Mouse (Mus musculus): Measurements from ENCODE around the gene Serpina6.
"Not testable (repeated sequence)": the region's sequence is repeated elsewhere in the genome, so short reads cannot be mapped to it uniquely, and the experiment has no call there.

The Serpina6 gene

GRCm38 (mm10) chr12:103656848-103657626, at the start of gene Serpina6:
TSS of gene Serpina6 (minus strand) at chr12:103657212.
- DNase-seq (ENCODE audit: low spot score) = no peak

- no peak for DNase-seq (ENCODE audit: low spot score)
Observed at GRCm38 (mm10) chr12:103706113-103706512, 49.1 kb upstream of the Serpina6 start.

DNA sequence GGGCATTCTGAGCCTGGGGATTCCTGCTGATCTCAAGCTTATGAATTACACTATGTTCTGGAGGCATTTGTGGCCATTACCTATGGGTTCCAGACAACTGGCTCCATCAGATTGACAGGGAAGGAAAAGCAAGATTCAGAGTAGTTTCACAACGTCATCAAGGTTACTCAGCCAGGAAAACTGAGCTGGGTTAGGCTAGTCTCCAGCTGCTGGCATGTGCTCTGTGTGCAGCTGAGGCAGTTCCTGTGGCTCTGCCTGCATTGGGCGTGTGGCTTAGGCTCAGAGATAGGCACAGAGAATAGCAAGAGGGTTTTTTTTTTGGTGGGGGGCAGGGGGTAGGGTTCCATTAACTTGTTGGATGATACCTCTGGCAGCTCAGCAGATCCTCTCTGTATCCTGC, 48.5 kb upstream of the Serpina6 start:
- no peak for DNase-seq (ENCODE audit: low spot score)

DNA sequence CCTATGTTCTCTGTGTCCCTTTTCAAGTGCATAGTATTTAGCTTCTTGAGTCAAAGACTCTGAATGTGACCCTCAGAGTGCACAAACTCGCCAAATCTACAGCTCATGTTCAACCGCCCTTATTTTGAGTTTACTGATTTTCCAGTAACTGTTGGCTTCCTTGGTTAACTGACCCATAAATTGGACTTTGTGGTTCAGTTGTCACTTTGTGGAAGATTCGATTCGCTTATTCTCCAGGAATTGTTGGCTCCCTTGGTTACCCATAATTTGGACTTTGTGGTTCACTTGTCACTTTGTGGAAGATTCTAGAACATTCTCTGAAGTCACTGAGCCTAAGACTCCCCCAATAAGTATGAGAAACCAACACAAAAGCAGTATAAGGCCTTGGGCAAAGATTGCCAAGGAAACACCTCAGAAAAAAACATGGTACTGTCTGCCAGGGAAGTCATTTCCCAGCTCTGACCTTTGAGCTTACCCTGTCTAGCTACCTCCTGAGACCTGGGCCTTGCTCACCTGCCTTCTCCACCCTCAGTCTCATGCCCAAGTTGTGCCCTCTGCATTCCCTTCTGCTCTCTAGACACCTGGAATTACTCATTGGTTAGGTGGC, 43.2 kb upstream of the Serpina6 start:
- no peak for DNase-seq (ENCODE audit: low spot score)

DNA sequence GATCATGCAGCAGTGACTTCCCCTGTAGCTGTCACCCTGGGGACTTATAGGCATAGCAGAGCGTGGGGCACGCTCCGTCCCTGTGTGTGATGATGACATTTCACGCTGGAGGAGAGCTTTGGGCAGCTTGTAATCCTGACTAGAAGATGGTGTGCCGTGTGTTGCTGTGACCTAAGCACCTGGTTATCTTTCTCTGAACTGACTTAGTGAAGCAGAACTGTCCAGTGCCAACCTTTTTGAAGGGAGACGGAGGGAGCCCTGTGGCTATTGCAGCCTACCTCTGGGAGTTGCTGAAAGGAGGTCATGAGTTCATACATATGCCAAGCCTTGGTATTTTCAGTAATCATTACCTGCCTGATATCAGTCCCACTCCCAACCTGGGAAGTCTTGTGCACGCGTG, 38.4 kb upstream of the Serpina6 start, which contains the start of gene Serpina1f:
Gene Serpina1f, minus strand, starts transcription at position 101 of the 400 bp plus-strand sequence.
- DNase-seq (ENCODE audit: low spot score) = no peak

- no peak for DNase-seq (ENCODE audit: low spot score)
Observed at GRCm38 (mm10) chr12:103688221-103688814, 31.3 kb upstream of the Serpina6 start.

GRCm38 (mm10) chr12:103687021-103687420, 30.0 kb upstream of the Serpina6 start:
- DNase-seq (ENCODE audit: low spot score) = no peak

DNA sequence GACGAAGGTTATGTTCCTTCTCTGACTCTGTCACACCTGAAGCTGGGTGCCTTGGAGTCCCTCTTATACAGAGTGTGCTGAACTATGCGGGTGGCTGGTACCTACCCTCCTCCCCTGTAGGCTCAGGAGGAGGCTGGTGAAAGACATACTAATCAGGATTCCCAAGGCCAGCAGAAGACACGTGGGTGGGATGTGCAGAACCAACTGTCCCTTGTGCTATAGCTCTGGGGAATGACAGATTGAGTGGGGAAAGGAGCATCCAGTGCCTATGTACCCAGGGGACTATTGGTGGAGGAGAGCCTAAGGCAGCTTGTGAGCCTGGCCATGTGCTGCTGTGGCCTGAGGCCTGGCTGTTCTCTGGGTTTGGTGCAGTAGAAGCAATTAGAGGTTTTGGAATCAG, 29.0 kb upstream of the Serpina6 start:
- DNase-seq (ENCODE audit: low spot score) = no peak

GRCm38 (mm10) chr12:103685386-103685785, 28.4 kb upstream of the Serpina6 start:
- DNase-seq (ENCODE audit: low spot score) = no peak

- DNase-seq (ENCODE audit: low spot score) = no peak
Observed at GRCm38 (mm10) chr12:103683775-103684174, 26.8 kb upstream of the Serpina6 start.

GRCm38 (mm10) chr12:103681739-103682138, 24.7 kb upstream of the Serpina6 start:
- no peak for DNase-seq (ENCODE audit: low spot score)

- DNase-seq (ENCODE audit: low spot score) = no peak
Observed at GRCm38 (mm10) chr12:103681169-103681568, 24.2 kb upstream of the Serpina6 start.

- not testable (repeated sequence) for DNase-seq (ENCODE audit: low spot score)
Observed at GRCm38 (mm10) chr12:103679853-103680252, 22.8 kb upstream of the Serpina6 start.

DNA sequence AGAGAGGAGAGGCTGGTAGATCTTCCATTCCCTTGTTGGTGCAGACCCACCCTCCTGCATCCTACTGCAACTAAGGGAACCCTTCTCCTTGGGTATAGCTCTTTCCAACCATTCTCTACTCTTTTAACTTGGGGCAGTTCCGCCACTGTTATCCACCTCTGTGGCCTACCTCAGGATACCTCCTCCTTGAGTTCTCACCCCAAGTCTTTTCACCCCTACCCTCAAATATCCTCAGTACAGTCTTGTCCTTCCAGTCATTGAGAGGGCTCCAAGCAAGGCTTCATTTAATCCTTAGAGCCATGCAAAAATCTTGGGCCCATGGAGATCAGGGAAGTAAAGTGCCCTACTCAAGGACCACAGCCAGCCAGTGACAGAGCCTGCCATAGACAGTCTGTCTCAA, 19.0 kb upstream of the Serpina6 start, which contains the start of gene Serpina16:
Gene Serpina16, minus strand, starts transcription at position 101 of the 400 bp plus-strand sequence.
- DNase-seq (ENCODE audit: low spot score) = no peak

DNA sequence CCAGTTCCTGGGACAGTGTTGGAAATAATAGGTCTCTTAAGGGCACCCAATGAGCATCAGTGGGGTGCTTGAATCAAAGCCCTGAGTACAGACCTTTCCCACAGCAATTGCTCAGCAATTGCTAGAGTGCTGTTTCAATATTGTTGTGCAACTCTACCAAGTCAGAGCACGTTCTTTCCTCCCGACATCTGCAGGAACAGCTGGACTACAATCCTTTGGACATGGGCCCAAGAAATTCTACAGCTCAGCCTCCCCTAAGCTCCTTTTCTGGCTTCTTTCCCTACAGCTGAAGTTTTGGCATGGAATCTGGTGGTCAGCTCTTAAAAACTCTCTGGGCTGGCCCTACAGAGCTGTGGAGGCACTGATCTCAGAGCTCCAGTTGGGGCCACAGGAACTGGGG, 16.2 kb upstream of the Serpina6 start:
- DNase-seq (ENCODE audit: low spot score) = peak; percentile 2

DNA sequence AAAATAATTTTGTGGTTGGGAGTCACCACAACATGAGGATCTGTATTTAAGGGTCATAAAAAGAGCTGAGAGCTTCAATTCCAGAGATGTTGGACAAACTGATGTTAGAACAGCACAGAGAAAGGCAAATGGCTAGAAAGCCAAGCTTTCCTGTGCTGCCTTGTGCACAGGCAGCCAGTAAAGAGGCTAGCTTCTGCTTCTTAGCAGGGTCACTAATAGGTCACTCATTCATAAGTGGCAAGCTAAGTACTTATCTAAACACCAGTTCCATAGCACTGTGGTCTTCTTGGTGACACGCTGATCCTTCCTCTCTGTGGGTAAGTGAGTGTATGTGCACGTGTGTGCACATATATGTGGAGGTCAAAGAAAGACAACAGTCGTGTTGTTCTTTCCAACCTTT, 14.5 kb upstream of the Serpina6 start:
- DNase-seq (ENCODE audit: low spot score) = no peak

GRCm38 (mm10) chr12:103670964-103671363, 14.0 kb upstream of the Serpina6 start:
- DNase-seq (ENCODE audit: low spot score) = no peak

- no peak for DNase-seq (ENCODE audit: low spot score)
Observed at GRCm38 (mm10) chr12:103670344-103670743, 13.3 kb upstream of the Serpina6 start.

- no peak for DNase-seq (ENCODE audit: low spot score)
Observed at GRCm38 (mm10) chr12:103665286-103665685, 8.3 kb upstream of the Serpina6 start.

GRCm38 (mm10) chr12:103662053-103662452, 5.0 kb upstream of the Serpina6 start:
- DNase-seq (ENCODE audit: low spot score) = not testable (repeated sequence)

DNA sequence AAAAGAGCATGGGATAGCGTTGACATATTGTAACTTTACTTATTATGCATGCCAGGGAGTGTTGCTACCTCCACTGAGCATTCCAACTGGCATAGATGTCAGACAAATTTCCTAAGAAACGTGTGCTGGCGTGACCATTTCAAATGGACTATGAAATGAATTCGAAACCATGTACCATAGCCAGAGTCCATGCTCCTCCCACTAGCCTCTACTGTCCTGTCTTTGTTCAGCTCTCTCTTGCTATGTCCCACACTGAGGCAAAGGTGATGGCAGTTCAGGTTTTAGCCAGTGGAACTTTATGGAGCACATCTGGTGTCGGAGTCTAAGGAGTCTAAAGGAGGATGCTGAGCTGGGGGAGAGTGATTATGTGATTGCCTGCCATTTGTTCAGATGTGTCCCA, 3.1 kb upstream of the Serpina6 start:
- DNase-seq (ENCODE audit: low spot score) = no peak

GRCm38 (mm10) chr12:103659171-103659570, 2.2 kb upstream of the Serpina6 start:
- DNase-seq (ENCODE audit: low spot score) = peak; percentile 2

- no peak for DNase-seq (ENCODE audit: low spot score)
Observed at GRCm38 (mm10) chr12:103657991-103658390, 979 bp upstream of the Serpina6 start.
